Mouse (Mus musculus) gastrocnemius, postnatal 14 days (tissue): ENCODE data around the gene Rbfox3. TPM values are rescaled to one million over a fixed set of nuclear protein-coding genes. Genes with fewer than 3 reads are reported as not detected.

Experiments
- DNase-seq: peaks from one replicate; pipeline ENCODE4 v3.0.0; 2021; ENCODE audit warnings: mixed read lengths
- intact Hi-C: fragments of 180-260 bp; cut with DNase I; formaldehyde crosslinking; loops from one replicate; pipeline ENCODE4 v1.15.1; 2025; ENCODE audit warnings: low total_unique reads
- microRNA-seq, 2 experiments: library from miRNA; unstranded; fragments of <30 nt; microRNA quantifications; one replicate each; pipeline ENCODE4 v1.2.0; 2021
- total RNA-seq, 2 experiments: library from RNA; stranded (reverse); gene quantifications; 2 replicates each; pipeline ENCODE4 v1.2.3; 2021

The Rbfox3 gene
- total RNA-seq, 2 experiments from 2014 or later, result 0.20 to 0.27 TPM

- intact Hi-C loops, result no loop called here
- peak; percentile 50 for DNase-seq
These were observed 464.1 kb downstream of the Rbfox3 start for GRCm38 (mm10) chr11:118447346-118447745.

- intact Hi-C loops, result loop anchor here (2.0 kb wide), 1 partner anchor 45 kb away; no protein-coding TSS in a partner anchor
These were observed 465.6 kb downstream of the Rbfox3 start for GRCm38 (mm10) chr11:118445843-118446242.

GRCm38 (mm10) chr11:118443201-118443970, 468.0 kb downstream of the Rbfox3 start:
- intact Hi-C loops, result no loop called here

More at GRCm38 (mm10) chr11:118445843-118446242, 465.6 kb downstream of the Rbfox3 start:
- peak; percentile 64 for DNase-seq

GRCm38 (mm10) chr11:118442691-118443090, 468.7 kb downstream of the Rbfox3 start:
- intact Hi-C loops, result no loop called here
- no peak for DNase-seq

More at GRCm38 (mm10) chr11:118443201-118443970, 468.0 kb downstream of the Rbfox3 start:
- DNase-seq, result peak; percentile 79

Small RNA genes lying within 50 kb of the gene (microRNA-seq; reads per million reads assigned to microRNA genes)
- gene Gm25040, result 0 reads per million in 2 experiments

Other genes with a start within 250 kb of the Rbfox3 start
- gene Enpp7, start 76.6 kb upstream of the Rbfox3 start, total RNA-seq, result not detected
- gene Cbx2, start 111.4 kb upstream of the Rbfox3 start, total RNA-seq, result 1 to 10 TPM; 1.4 to 1.9 TPM
- 1 to 10 TPM; 2.1 to 2.7 TPM for gene Cbx8, start 129.4 kb upstream of the Rbfox3 start, total RNA-seq
- 1 to 10 TPM; 4.7 to 5.9 TPM for gene Cbx4, start 174.6 kb upstream of the Rbfox3 start, total RNA-seq